14 mouse cellular contexts compared by ENCODE assay signal in genomic region chr13:34109677-34110058, GRCm38 (mm10). TPM values are rescaled to one million over a fixed set of nuclear protein-coding genes. Genes with fewer than 3 reads are reported as not detected.
DNase-seq lines count a peak whose midpoint lies in the region; ATAC-seq and TF ChIP-seq lines count a peak whose summit lies in the region.
"Had no signal": no experiment of that assay in that cellular context is flagged by ENCODE, and none has a peak within 500 bp of the region (broad histone marks: within the 10 kb centered on the region; RNA-seq: fewer than 3 reads in every experiment).

No protein-coding gene starts in this region.

- H3K9ac ChIP-seq in embryonic facial prominence, embryonic 11.5 days (replicated peaks; ENCODE audit: low read length): no peak overlapping the region
- no peak overlapping the region for H3K9ac ChIP-seq in ES-Bruce4 (ENCODE audit: low read depth, poor library complexity, severe bottlenecking)
- H3K9ac ChIP-seq in embryonic facial prominence, embryonic 14.5 days (ENCODE audit: low read depth, low read length): no peak overlapping the region
- H3K9ac ChIP-seq: neural tube, embryonic 13.5 days had no signal

- no peaks in the 10 kb centered on the region for H3K36me3 ChIP-seq in embryonic facial prominence, embryonic 11.5 days (replicated peaks; ENCODE audit: control insufficient read depth, insufficient read depth, low read depth, low read length)
- no peaks in the 10 kb centered on the region for H3K36me3 ChIP-seq in embryonic facial prominence, embryonic 10.5 days (replicated peaks)
- H3K36me3 ChIP-seq in ES-Bruce4 (ENCODE audit: control insufficient read depth, insufficient read depth, low read length, poor library complexity, severe bottlenecking): no peaks in the 10 kb centered on the region
- H3K36me3 ChIP-seq in embryonic facial prominence, embryonic 14.5 days (ENCODE audit: control insufficient read depth, insufficient read depth, low read length): no peaks in the 10 kb centered on the region
- H3K36me3 ChIP-seq: forebrain, embryonic 10.5 days; neural tube, embryonic 13.5 days had no signal

- no peak for TF ChIP-seq CTCF in ES-Bruce4 (IDR thresholded peaks at IDR 0.05; ENCODE audit: low read depth, low read length)

- no peaks in the 10 kb centered on the region for H3K27me3 ChIP-seq in embryonic facial prominence, embryonic 11.5 days (ENCODE audit: control insufficient read depth, insufficient read depth, low read length)
- H3K27me3 ChIP-seq in embryonic facial prominence, embryonic 10.5 days (replicated peaks; ENCODE audit: low read depth, poor library complexity, severe bottlenecking): no peaks in the 10 kb centered on the region
- H3K27me3 ChIP-seq in ES-Bruce4 (ENCODE audit: control insufficient read depth, insufficient read depth, low read length, poor library complexity, severe bottlenecking): no peaks in the 10 kb centered on the region
- no peaks in the 10 kb centered on the region for H3K27me3 ChIP-seq in embryonic facial prominence, embryonic 14.5 days (replicated peaks; ENCODE audit: control insufficient read depth, insufficient read depth, low read length)
- H3K27me3 ChIP-seq: neural tube, embryonic 13.5 days had no signal

- peak; percentile 14 for DNase-seq in embryonic facial prominence, embryonic 11.5 days (ENCODE audit: low spot score)
- no peak for DNase-seq in embryonic facial prominence, embryonic 10.5 days (ENCODE audit: low spot score)
- DNase-seq in embryonic facial prominence, embryonic 14.5 days (ENCODE audit: low spot score): peak; percentile 34
- DNase-seq in kidney, postnatal 25 days: peak; percentile 39 to 88
- no peak for DNase-seq in liver
- no peak for DNase-seq in heart, postnatal 14 days
- DNase-seq: B cell, adult 2 months; gastrocnemius, postnatal 10 days had no signal

- no peak overlapping the region for H3K4me3 ChIP-seq in embryonic facial prominence, embryonic 11.5 days (ENCODE audit: low read depth, low read length)
- no peak overlapping the region for H3K4me3 ChIP-seq in embryonic facial prominence, embryonic 10.5 days
- H3K4me3 ChIP-seq in ES-Bruce4 (ENCODE audit: low read depth, low read length): no peak overlapping the region
- no peak overlapping the region for H3K4me3 ChIP-seq in embryonic facial prominence, embryonic 14.5 days (ENCODE audit: low read depth, low read length)
- H3K4me3 ChIP-seq: forebrain, embryonic 10.5 days; megakaryocyte, embryonic 14.5 days; neural tube, embryonic 13.5 days had no signal

- no peak for ATAC-seq in embryonic facial prominence, embryonic 11.5 days (replicated peaks; ENCODE audit: insufficient number of reproducible peaks, low FRiP score, low TSS enrichment, low read depth)
- peak; percentile 74; the same call in 1 of the 2 replicates for ATAC-seq in embryonic facial prominence, embryonic 14.5 days (ENCODE audit: low read depth)
- no peak for ATAC-seq in inflammation-experienced regulatory T-cells, adult 6 months

- WGBS in embryonic facial prominence, embryonic 11.5 days: 37% methylated on average over 4 of the region's 4 CpGs
- 38% methylated on average over 4 of the region's 4 CpGs for WGBS in embryonic facial prominence, embryonic 10.5 days
- WGBS in embryonic facial prominence, embryonic 14.5 days: 51% methylated on average over 4 of the region's 4 CpGs

- no peak for TF ChIP-seq POLR2A in ES-Bruce4 (IDR thresholded peaks at IDR 0.05; ENCODE audit: insufficient read depth, low read length)

- no peak overlapping the region for H3K4me2 ChIP-seq in embryonic facial prominence, embryonic 11.5 days (ENCODE audit: low read depth, low read length)
- H3K4me2 ChIP-seq in embryonic facial prominence, embryonic 14.5 days (ENCODE audit: low read depth, low read length): no peak overlapping the region
- H3K4me2 ChIP-seq: neural tube, embryonic 13.5 days had no signal

- no peaks in the 10 kb centered on the region for H3K4me1 ChIP-seq in embryonic facial prominence, embryonic 11.5 days (ENCODE audit: control insufficient read depth, insufficient read depth, low read length)
- H3K4me1 ChIP-seq in embryonic facial prominence, embryonic 10.5 days: peaks cover 13% of the 10 kb centered on the region
- H3K4me1 ChIP-seq in ES-Bruce4 (ENCODE audit: control insufficient read depth, insufficient read depth, low read length): peaks cover 5% of the 10 kb centered on the region
- no peaks in the 10 kb centered on the region for H3K4me1 ChIP-seq in embryonic facial prominence, embryonic 14.5 days (ENCODE audit: control insufficient read depth, insufficient read depth, low read length)

- H3K9me3 ChIP-seq in embryonic facial prominence, embryonic 11.5 days (replicated peaks; ENCODE audit: control insufficient read depth, low read length): no peaks in the 10 kb centered on the region
- H3K9me3 ChIP-seq in embryonic facial prominence, embryonic 10.5 days: no peaks in the 10 kb centered on the region
- H3K9me3 ChIP-seq in ES-Bruce4 (replicated peaks; ENCODE audit: control insufficient read depth, insufficient read depth, low read length, poor library complexity, severe bottlenecking): no peaks in the 10 kb centered on the region
- H3K9me3 ChIP-seq in embryonic facial prominence, embryonic 14.5 days (ENCODE audit: control insufficient read depth, low read length): no peaks in the 10 kb centered on the region
- H3K9me3 ChIP-seq: forebrain, embryonic 10.5 days; megakaryocyte, embryonic 14.5 days; neural tube, embryonic 13.5 days had no signal

- H3K27ac ChIP-seq in embryonic facial prominence, embryonic 11.5 days (replicated peaks; ENCODE audit: low read depth, low read length): no peak overlapping the region
- H3K27ac ChIP-seq in embryonic facial prominence, embryonic 10.5 days (replicated peaks): no peak overlapping the region
- peak overlapping the region; percentile 81 for H3K27ac ChIP-seq in ES-Bruce4 (ENCODE audit: insufficient read depth, low read length)
- H3K27ac ChIP-seq in embryonic facial prominence, embryonic 14.5 days (replicated peaks; ENCODE audit: low read depth, low read length): no peak overlapping the region
- H3K27ac ChIP-seq: forebrain, embryonic 10.5 days; neural tube, embryonic 13.5 days had no signal

- intact Hi-C loops in heart, postnatal 14 days (cut with DNase I): no loop called here

- TF ChIP-seq EP300 in ES-Bruce4 (IDR thresholded peaks at IDR 0.05; ENCODE audit: insufficient read depth, low read depth, low read length): peak; percentile 96

RNA-seq across cellular contexts. Expression of gene Tubb2b, which starts 20.6 kb away (rescaled TPM):
- 77.6 and 88.3 TPM in 2 replicates for polyA plus RNA-seq in embryonic facial prominence, embryonic 11.5 days (2014; fragmentation: Nextera tagmentation; extraction: Ambion mirVana)
- polyA plus RNA-seq in embryonic facial prominence, embryonic 10.5 days (2016; fragmentation: Nextera tagmentation; extraction: Ambion mirVana): 65.5 and 73.2 TPM in 2 replicates
- polyA plus RNA-seq in ES-Bruce4 (2011; ENCODE audit: insufficient read depth, insufficient read length, low read depth, missing spikeins): 229 and 267 TPM in 2 replicates
- polyA plus RNA-seq in embryonic facial prominence, embryonic 14.5 days (2014; fragmentation: Nextera tagmentation; extraction: Ambion mirVana): 51.3 and 52.1 TPM in 2 replicates
- total RNA-seq in heart, postnatal 14 days (2021): 1 to 10 TPM; 5.2 to 8.8 TPM
- 1 to 10 TPM in 2 of 3 experiments, not detected in 1; 1.7 to 2.0 TPM for polyA plus RNA-seq in inflammation-experienced regulatory T-cells, adult 6 months (2017; shearing (Covaris generic))
- total RNA-seq: liver, adult 2 months had no signal

RNA-seq across cellular contexts. Expression of gene Tubb2a, which starts 31.9 kb away (rescaled TPM):
- 115 and 146 TPM in 2 replicates for polyA plus RNA-seq in embryonic facial prominence, embryonic 11.5 days (2014; fragmentation: Nextera tagmentation; extraction: Ambion mirVana)
- 101 and 105 TPM in 2 replicates for polyA plus RNA-seq in embryonic facial prominence, embryonic 10.5 days (2016; fragmentation: Nextera tagmentation; extraction: Ambion mirVana)
- polyA plus RNA-seq in ES-Bruce4 (2011; ENCODE audit: insufficient read depth, insufficient read length, low read depth, missing spikeins): 28.7 and 29.0 TPM in 2 replicates
- 268 and 303 TPM in 2 replicates for polyA plus RNA-seq in embryonic facial prominence, embryonic 14.5 days (2014; fragmentation: Nextera tagmentation; extraction: Ambion mirVana)
- total RNA-seq in heart, postnatal 14 days (2021): 10 to 100 TPM; 53.6 to 68.2 TPM
- polyA plus RNA-seq in inflammation-experienced regulatory T-cells, adult 6 months (2017; shearing (Covaris generic)): 1 to 10 TPM; 3.1 to 8.7 (median 8.0) TPM

RNA-seq across cellular contexts. Expression of gene Psmg4, which starts 53.1 kb away (rescaled TPM):
- polyA plus RNA-seq in embryonic facial prominence, embryonic 11.5 days (2014; fragmentation: Nextera tagmentation; extraction: Ambion mirVana): 101 and 108 TPM in 2 replicates
- 97.9 and 99.9 TPM in 2 replicates for polyA plus RNA-seq in embryonic facial prominence, embryonic 10.5 days (2016; fragmentation: Nextera tagmentation; extraction: Ambion mirVana)
- polyA plus RNA-seq in ES-Bruce4 (2011; ENCODE audit: insufficient read depth, insufficient read length, low read depth, missing spikeins): 29.2 and 39.1 TPM in 2 replicates
- polyA plus RNA-seq in embryonic facial prominence, embryonic 14.5 days (2014; fragmentation: Nextera tagmentation; extraction: Ambion mirVana): 76.0 and 76.5 TPM in 2 replicates
- 10 to 100 TPM; 25.2 to 37.8 TPM for total RNA-seq in heart, postnatal 14 days (2021)
- 10 to 100 TPM; 42.5 to 48.6 (median 45.6) TPM for polyA plus RNA-seq in inflammation-experienced regulatory T-cells, adult 6 months (2017; shearing (Covaris generic))

Comparison
In these comparisons a context has a peak if more than half of its experiments do, and no peak if none do; other contexts are left out.
1. DNase-seq: peak in embryonic facial prominence, embryonic 11.5 days (single experiment), embryonic facial prominence, embryonic 14.5 days (single experiment) and kidney, postnatal 25 days (2 of 2); none in embryonic facial prominence, embryonic 10.5 days (single experiment), liver (single experiment) and heart, postnatal 14 days (0 of 2).
2. RNA of gene Tubb2b, which starts 20.6 kb away (polyA plus RNA-seq): 229 to 267 TPM in ES-Bruce4, 77.6 to 88.3 TPM in embryonic facial prominence, embryonic 11.5 days, 65.5 to 73.2 TPM in embryonic facial prominence, embryonic 10.5 days and 51.3 to 52.1 TPM in embryonic facial prominence, embryonic 14.5 days; 1.7 to 2.0 TPM in inflammation-experienced regulatory T-cells, adult 6 months; every median in the first group is over 10 times any median in the second.